9 mouse cellular contexts compared by ENCODE assay signal in genomic region chr1:118916477-118917075, GRCm38 (mm10).
DNase-seq lines count a peak whose midpoint lies in the region; ATAC-seq and TF ChIP-seq lines count a peak whose summit lies in the region.
"Had no signal": no experiment of that assay in that cellular context is flagged by ENCODE, and none has a peak within 500 bp of the region (broad histone marks: within the 10 kb centered on the region; RNA-seq: fewer than 3 reads in every experiment).

No protein-coding gene starts in this region.

- no peak overlapping the region for H3K9ac ChIP-seq in midbrain, embryonic 16.5 days (ENCODE audit: low read depth, low read length)
- no peak overlapping the region for H3K9ac ChIP-seq in forebrain, embryonic 14.5 days (ENCODE audit: low read length)
- no peak overlapping the region for H3K9ac ChIP-seq in liver, postnatal 0 days (replicated peaks)

- no peak; the same call in 1 of the 2 replicates for ATAC-seq in midbrain, embryonic 16.5 days
- ATAC-seq in forebrain, embryonic 14.5 days: peak; percentile 41
- ATAC-seq in liver, postnatal 0 days: no peak
- ATAC-seq: Patski had no signal

- peaks cover 12% of the 10 kb centered on the region for H3K36me3 ChIP-seq in midbrain, embryonic 10.5 days
- H3K36me3 ChIP-seq in midbrain, embryonic 16.5 days (ENCODE audit: control insufficient read depth, insufficient read depth, low read length): no peaks in the 10 kb centered on the region
- no peaks in the 10 kb centered on the region for H3K36me3 ChIP-seq in forebrain, embryonic 14.5 days (ENCODE audit: control insufficient read depth, insufficient read depth, low read length)
- no peaks in the 10 kb centered on the region for H3K36me3 ChIP-seq in liver, postnatal 0 days (replicated peaks; ENCODE audit: insufficient read depth, low read length)

- H3K4me3 ChIP-seq in midbrain, embryonic 10.5 days: no peak overlapping the region
- H3K4me3 ChIP-seq in midbrain, embryonic 16.5 days (ENCODE audit: low read depth, low read length): no peak overlapping the region
- H3K4me3 ChIP-seq in forebrain, embryonic 14.5 days (ENCODE audit: low read depth, low read length): no peak overlapping the region
- no peak overlapping the region for H3K4me3 ChIP-seq in lung, adult 2 months (replicated peaks; ENCODE audit: extremely low read depth, low read depth, low read length)
- no peak overlapping the region for H3K4me3 ChIP-seq in liver, postnatal 0 days (ENCODE audit: low read depth, low read length)

- no peak for TF ChIP-seq CTCF in lung, adult 2 months (IDR thresholded peaks at IDR 0.05; ENCODE audit: insufficient read depth, low read length)
- no peak for TF ChIP-seq CTCF in liver, postnatal 0 days (IDR thresholded peaks at IDR 0.05; ENCODE audit: low read depth)

- peak overlapping the region; percentile 20 for H3K27ac ChIP-seq in midbrain, embryonic 10.5 days (replicated peaks)
- H3K27ac ChIP-seq in midbrain, embryonic 16.5 days (ENCODE audit: low read length): no peak overlapping the region
- H3K27ac ChIP-seq in forebrain, embryonic 14.5 days (ENCODE audit: low read depth, low read length): peak overlapping the region; percentile 74
- no peak overlapping the region for H3K27ac ChIP-seq in liver, postnatal 0 days (ENCODE audit: low read depth)

- no peak for DNase-seq in midbrain, embryonic 10.5 days (ENCODE audit: low spot score)
- DNase-seq in forebrain, embryonic 14.5 days (ENCODE audit: low spot score): peak; percentile 61
- DNase-seq in lung, adult 2 months: peak; percentile 9
- DNase-seq in frontal cortex, postnatal 36 days (ENCODE audit: low spot score in 2 of 2): no peak
- no peak for DNase-seq in right cerebral cortex, adult 18-20 months
- DNase-seq in liver, postnatal 0 days: no peak
- DNase-seq: cerebellum, adult 9-11 months had no signal

- no peak overlapping the region for H3K4me2 ChIP-seq in midbrain, embryonic 16.5 days (ENCODE audit: low read length)
- no peak overlapping the region for H3K4me2 ChIP-seq in forebrain, embryonic 14.5 days (ENCODE audit: low read length)
- H3K4me2 ChIP-seq in liver, postnatal 0 days (ENCODE audit: low read depth, low read length): no peak overlapping the region

- TF ChIP-seq POLR2A in lung, adult 2 months (IDR thresholded peaks at IDR 0.05; ENCODE audit: borderline replicate concordance, extremely low read depth, low read depth, low read length): no peak

- 70% methylated on average over 12 of the region's 12 CpGs for WGBS in midbrain, embryonic 10.5 days
- 54% methylated on average over 12 of the region's 12 CpGs for WGBS in midbrain, embryonic 16.5 days
- WGBS in forebrain, embryonic 14.5 days: 30% methylated on average over 12 of the region's 12 CpGs
- 46% methylated on average over 12 of the region's 12 CpGs for WGBS in lung, adult 2 months
- WGBS in liver, postnatal 0 days (ENCODE audit: insufficient replicate concordance): 69% methylated on average over 12 of the region's 12 CpGs

- no peaks in the 10 kb centered on the region; the same call in 1 of the 2 replicates for H3K9me3 ChIP-seq in midbrain, embryonic 10.5 days (replicated peaks)
- no peaks in the 10 kb centered on the region for H3K9me3 ChIP-seq in midbrain, embryonic 16.5 days (replicated peaks; ENCODE audit: control insufficient read depth, low read length, poor library complexity, severe bottlenecking)
- H3K9me3 ChIP-seq in forebrain, embryonic 14.5 days (replicated peaks; ENCODE audit: control insufficient read depth, low read length): no peaks in the 10 kb centered on the region
- H3K9me3 ChIP-seq in liver, postnatal 0 days (ENCODE audit: low read length): no peaks in the 10 kb centered on the region

- H3K4me1 ChIP-seq in midbrain, embryonic 10.5 days: peaks cover 64% of the 10 kb centered on the region
- peaks cover 7% of the 10 kb centered on the region; the same call in 1 of the 2 replicates for H3K4me1 ChIP-seq in midbrain, embryonic 16.5 days (ENCODE audit: control insufficient read depth, insufficient read depth, low read length)
- peaks cover 46% of the 10 kb centered on the region for H3K4me1 ChIP-seq in forebrain, embryonic 14.5 days (ENCODE audit: control insufficient read depth, insufficient read depth, low read length)
- peaks cover 4% of the 10 kb centered on the region for H3K4me1 ChIP-seq in lung, adult 2 months (ENCODE audit: control insufficient read depth, insufficient read depth, low read length)
- H3K4me1 ChIP-seq in liver, postnatal 0 days (ENCODE audit: insufficient read depth): no peaks in the 10 kb centered on the region

- TF ChIP-seq EP300 in liver, postnatal 0 days (IDR thresholded peaks at IDR 0.05; ENCODE audit: low read depth): no peak

- peaks cover 86% of the 10 kb centered on the region for H3K27me3 ChIP-seq in midbrain, embryonic 10.5 days (ENCODE audit: low read depth, poor library complexity, severe bottlenecking)
- no peaks in the 10 kb centered on the region for H3K27me3 ChIP-seq in midbrain, embryonic 16.5 days (ENCODE audit: control insufficient read depth, insufficient read depth, low read depth, low read length)
- H3K27me3 ChIP-seq in forebrain, embryonic 14.5 days (replicated peaks; ENCODE audit: control insufficient read depth, insufficient read depth, low read length): no peaks in the 10 kb centered on the region
- H3K27me3 ChIP-seq in liver, postnatal 0 days (ENCODE audit: insufficient read depth, low read length): no peaks in the 10 kb centered on the region
- H3K27me3 ChIP-seq: Patski had no signal

Comparison
In these comparisons a context has a peak if more than half of its experiments do, and no peak if none do; other contexts are left out.
1. H3K27ac ChIP-seq: peak in midbrain, embryonic 10.5 days (single experiment) and forebrain, embryonic 14.5 days (single experiment); none in midbrain, embryonic 16.5 days (single experiment) and liver, postnatal 0 days (single experiment).
2. DNase-seq: peak in forebrain, embryonic 14.5 days (single experiment) and lung, adult 2 months (single experiment); none in midbrain, embryonic 10.5 days (single experiment), frontal cortex, postnatal 36 days (0 of 2), right cerebral cortex, adult 18-20 months (single experiment) and liver, postnatal 0 days (single experiment).